Comparison of ENCODE assay signal across 13 mouse cellular contexts in genomic region chr10:18236328-18236927, GRCm38 (mm10). TPM values are rescaled to one million over a fixed set of nuclear protein-coding genes. Genes with fewer than 3 reads are reported as not detected.
DNase-seq lines count a peak whose midpoint lies in the region; ATAC-seq and TF ChIP-seq lines count a peak whose summit lies in the region.
"Had no signal": no experiment of that assay in that cellular context is flagged by ENCODE, and none has a peak within 500 bp of the region (broad histone marks: within the 10 kb centered on the region; RNA-seq: fewer than 3 reads in every experiment).

No protein-coding gene starts in this region.

- H3K4me3 ChIP-seq in kidney, embryonic 16.5 days (ENCODE audit: low read length), result no peak overlapping the region

- POLR2A ChIA-PET in Patski (lab: Charles Lee), result no interaction called here

- in situ Hi-C loops in Patski (cut with MboI; ENCODE audit: low pct_unique_long_range_greater_than_20kb), result loop anchor here (5.0 kb wide), 2 partner anchors 86 to 291 kb away; no protein-coding TSS in a partner anchor

- CTCF ChIA-PET in Patski (lab: Charles Lee), result no interaction called here

- no peak for ATAC-seq in kidney, embryonic 16.5 days (ENCODE audit: low FRiP score, low TSS enrichment)
- no peak for ATAC-seq in Patski

- peak; percentile 35 for TF ChIP-seq CTCF in Patski (IDR thresholded peaks at IDR 0.05)

- WGBS in kidney, embryonic 16.5 days, result 79% methylated on average over 5 of the region's 5 CpGs

- H3K27ac ChIP-seq in kidney, embryonic 16.5 days (ENCODE audit: low read length), result no peak overlapping the region
- H3K27ac ChIP-seq: forebrain, embryonic 10.5 days; liver, embryonic 15.5 days had no signal

- H3K36me3 ChIP-seq in kidney, embryonic 16.5 days (ENCODE audit: insufficient read depth, low read length), result no peaks in the 10 kb centered on the region
- H3K36me3 ChIP-seq: forebrain, embryonic 10.5 days; liver, embryonic 15.5 days had no signal

- H3K9ac ChIP-seq in kidney, embryonic 16.5 days (replicated peaks; ENCODE audit: low read length), result no peak overlapping the region
- H3K9ac ChIP-seq: liver, embryonic 15.5 days had no signal

- H3K4me2 ChIP-seq in kidney, embryonic 16.5 days (replicated peaks; ENCODE audit: low read depth, low read length), result no peak overlapping the region

- no peaks in the 10 kb centered on the region for H3K27me3 ChIP-seq in kidney, embryonic 16.5 days (ENCODE audit: insufficient read depth, low read length)
- H3K27me3 ChIP-seq in Patski, result no peaks in the 10 kb centered on the region
- H3K27me3 ChIP-seq: liver, embryonic 15.5 days had no signal

- no peaks in the 10 kb centered on the region for H3K9me3 ChIP-seq in kidney, embryonic 16.5 days (ENCODE audit: low read length)
- H3K9me3 ChIP-seq: forebrain, embryonic 10.5 days; liver, embryonic 15.5 days had no signal

- peaks cover 6% of the 10 kb centered on the region for H3K4me1 ChIP-seq in kidney, embryonic 16.5 days (ENCODE audit: insufficient read depth, low read length)

- DNase-seq in heart, adult 11 months, result peak; percentile 85
- no peak for DNase-seq in heart, postnatal 4 days
- DNase-seq in kidney, postnatal 4 days, result peak; percentile 6 to 11
- DNase-seq in 3T3-L1 (ENCODE audit: low read depth, low spot score), result peak; percentile 19
- DNase-seq in Patski (ENCODE audit: low read depth, low spot score), result no peak
- no peak for DNase-seq in urinary bladder, postnatal 14 days (ENCODE audit: low spot score)
- DNase-seq in gastrocnemius, postnatal 4 days (ENCODE audit: low spot score in 2 of 2), result no peak
- DNase-seq: cerebellum, adult 11-12 months; kidney, postnatal 25 days had no signal

RNA-seq across cellular contexts. Expression of gene Ccdc28a, which starts 1.6 kb away (rescaled TPM):
- 1 to 10 TPM; 4.0 to 4.1 TPM for total RNA-seq in heart, postnatal 4 days (2021)
- polyA plus RNA-seq in kidney, embryonic 16.5 days (2015; fragmentation: Nextera tagmentation; extraction: Ambion mirVana), result 16.2 and 16.9 TPM in 2 replicates
- polyA plus RNA-seq in Patski (2021), result 25.0 TPM
- total RNA-seq in gastrocnemius, postnatal 4 days (2021), result 1 to 10 TPM; 4.1 to 5.5 TPM

RNA-seq across cellular contexts. Expression of gene Ect2l, which starts 25.7 kb away (rescaled TPM):
- total RNA-seq in heart, postnatal 4 days (2021), result not detected
- 0.35 and 0.39 TPM in 2 replicates for polyA plus RNA-seq in kidney, embryonic 16.5 days (2015; fragmentation: Nextera tagmentation; extraction: Ambion mirVana)
- not detected for polyA plus RNA-seq in Patski (2021)
- under 1 TPM; 0.21 to 0.22 TPM for total RNA-seq in gastrocnemius, postnatal 4 days (2021)
- total RNA-seq: common myeloid progenitor, adult 5-6 weeks had no signal
- polyA plus RNA-seq: liver, embryonic 15.5 days had no signal

Comparison
In these comparisons a context has a peak if more than half of its experiments do, and no peak if none do; other contexts are left out.
1. DNase-seq: peak in heart, adult 11 months (single experiment), kidney, postnatal 4 days (2 of 2) and 3T3-L1 (single experiment); none in heart, postnatal 4 days (single experiment), Patski (single experiment), urinary bladder, postnatal 14 days (single experiment) and gastrocnemius, postnatal 4 days (0 of 2).